Mouse (Mus musculus) gastrocnemius, postnatal 4 days (tissue): ENCODE data around the gene Pacsin2. TPM values are rescaled to one million over a fixed set of nuclear protein-coding genes. Genes with fewer than 3 reads are reported as not detected.

ENCODE experiments used
- DNase-seq, 2 experiments: peaks; one replicate each; pipeline ENCODE4 v3.0.0; 2021 to 2022; ENCODE audit warnings: low spot score in 2 of 2, mixed read lengths in 2 of 2
- total RNA-seq, 2 experiments: library from RNA; stranded (reverse); gene quantifications; 2 replicates each; pipeline ENCODE4 v1.2.3; 2021

The Pacsin2 gene
- total RNA-seq, 2 experiments from 2014 or later = 62.7 to 66.9 TPM

DNA sequence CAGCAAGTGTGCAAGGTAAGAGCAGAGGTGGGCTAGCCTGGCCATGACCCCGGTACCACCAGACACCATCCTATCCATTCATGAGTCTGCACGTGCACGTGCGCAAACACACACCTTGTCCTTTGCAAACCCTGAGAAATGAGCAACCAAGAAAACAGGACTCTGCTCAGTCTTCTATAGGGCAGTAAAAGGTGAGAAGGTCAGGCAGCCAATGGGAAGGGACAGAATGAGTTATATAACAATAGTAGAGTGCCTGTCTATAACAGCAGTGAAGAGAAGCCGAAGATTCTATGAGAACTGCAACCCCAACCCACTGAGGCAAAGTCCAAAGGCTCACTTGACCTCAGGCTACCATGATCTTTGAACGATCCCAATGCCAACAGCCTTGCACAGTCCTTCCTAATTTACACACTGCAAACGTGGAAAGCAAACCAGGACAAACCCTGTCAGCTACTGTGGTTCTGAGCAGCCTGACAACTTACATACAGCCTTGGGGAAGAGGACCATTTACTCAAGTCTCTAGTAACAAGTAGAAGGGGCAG is 12.1 kb downstream of the Pacsin2 start:
- DNase-seq = no peak

DNA sequence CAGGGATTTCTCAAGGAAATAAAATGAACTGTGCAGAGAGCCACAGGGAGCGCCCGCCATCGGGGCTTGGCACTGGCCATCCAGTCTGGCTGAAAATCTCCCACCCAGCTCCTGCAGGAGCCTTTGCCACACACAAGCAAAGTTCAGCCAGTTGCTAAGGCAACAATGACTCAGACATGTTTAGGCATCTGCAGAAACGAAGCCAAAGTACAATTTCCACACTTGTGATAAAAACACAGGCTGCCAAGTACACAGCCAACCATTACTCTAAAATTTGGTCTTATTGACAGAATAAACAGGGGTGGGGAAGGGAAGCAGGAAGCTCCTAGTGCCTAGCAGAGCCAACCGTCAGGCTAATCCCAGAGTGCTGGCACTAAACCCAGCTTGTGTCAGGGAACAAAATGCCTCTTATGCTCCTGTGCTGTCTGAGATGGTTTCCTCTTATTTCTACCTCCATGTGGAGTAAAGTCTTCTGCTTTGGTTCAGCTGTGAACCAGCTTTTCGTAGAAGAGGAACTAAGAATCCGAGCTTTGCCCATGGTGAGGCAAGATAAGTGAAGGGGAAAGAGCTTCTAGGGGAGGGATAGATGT is 12.7 kb downstream of the Pacsin2 start:
- DNase-seq = no peak

DNA sequence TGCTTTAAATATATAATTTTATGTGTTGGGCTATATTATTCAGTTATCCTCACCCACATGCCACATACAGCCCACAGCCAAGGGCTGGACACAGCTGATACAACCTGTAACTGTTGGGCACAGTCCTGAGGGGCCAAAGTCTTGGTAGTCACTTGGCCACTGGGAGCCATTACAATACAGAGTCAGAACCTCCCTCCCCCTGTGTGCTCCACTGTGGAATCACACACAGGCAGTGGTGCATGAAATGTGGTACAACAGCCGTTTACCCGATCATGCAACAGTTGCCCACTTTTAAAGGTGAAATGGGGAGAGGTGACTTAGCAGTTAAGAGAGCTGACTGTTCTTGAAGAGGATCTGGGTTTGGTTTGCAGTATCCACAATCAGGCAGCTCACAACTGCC is 14.4 kb downstream of the Pacsin2 start:
- no peak for DNase-seq

DNA sequence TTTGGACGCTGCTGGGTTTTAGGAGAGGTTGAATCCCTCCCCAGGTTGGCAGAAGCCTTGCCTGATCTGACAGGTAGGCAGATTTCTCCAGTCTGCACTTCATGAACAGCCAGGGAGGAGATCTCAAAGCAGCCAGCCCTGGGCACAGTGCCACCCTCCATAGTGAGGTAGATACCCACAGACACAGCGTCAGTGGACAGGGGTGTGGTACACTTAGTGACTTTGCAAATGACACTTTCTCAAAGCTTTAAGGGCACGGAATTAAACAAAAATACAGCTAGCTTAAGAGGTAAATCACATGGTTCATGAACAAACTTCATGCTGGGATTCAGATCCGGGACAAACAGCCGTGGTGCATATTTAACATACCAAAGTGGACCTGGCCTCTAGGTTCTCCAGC is 15.8 kb downstream of the Pacsin2 start:
- DNase-seq = no peak

DNA sequence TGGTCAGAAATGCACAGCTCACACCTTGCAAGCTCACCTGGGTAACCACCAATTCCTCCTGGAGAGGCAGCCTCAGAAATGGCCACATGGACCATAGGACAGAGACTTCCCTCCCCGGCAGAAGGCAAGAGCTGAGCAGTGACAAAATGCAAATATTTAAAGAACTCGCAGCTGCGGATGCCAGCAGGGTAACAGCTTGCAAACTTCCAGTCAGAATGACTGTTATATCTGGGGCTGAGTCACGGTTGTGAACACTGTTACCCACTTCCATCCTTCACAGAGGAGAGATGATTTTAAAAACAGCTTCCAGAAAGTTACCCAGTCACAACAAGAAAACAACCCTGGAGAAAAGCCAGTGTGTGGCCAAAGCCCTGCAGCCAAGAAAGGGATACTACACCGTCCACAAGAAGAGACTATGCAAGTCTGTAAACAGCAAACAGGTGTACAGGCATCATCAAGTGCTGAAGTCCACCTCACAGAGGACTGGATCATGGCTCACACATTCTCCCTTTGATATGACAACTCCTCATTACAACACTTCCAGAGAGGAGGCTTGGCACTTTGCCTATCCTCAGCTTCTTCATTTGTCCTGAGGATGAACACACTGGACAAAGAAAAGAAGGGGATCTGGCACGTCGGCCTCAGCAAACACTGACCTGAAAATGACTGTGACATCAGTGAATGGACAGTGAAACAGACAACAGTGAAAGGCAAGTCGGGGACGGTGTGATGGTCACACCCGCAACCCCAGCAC is 16.4 kb downstream of the Pacsin2 start:
- no peak for DNase-seq

DNA sequence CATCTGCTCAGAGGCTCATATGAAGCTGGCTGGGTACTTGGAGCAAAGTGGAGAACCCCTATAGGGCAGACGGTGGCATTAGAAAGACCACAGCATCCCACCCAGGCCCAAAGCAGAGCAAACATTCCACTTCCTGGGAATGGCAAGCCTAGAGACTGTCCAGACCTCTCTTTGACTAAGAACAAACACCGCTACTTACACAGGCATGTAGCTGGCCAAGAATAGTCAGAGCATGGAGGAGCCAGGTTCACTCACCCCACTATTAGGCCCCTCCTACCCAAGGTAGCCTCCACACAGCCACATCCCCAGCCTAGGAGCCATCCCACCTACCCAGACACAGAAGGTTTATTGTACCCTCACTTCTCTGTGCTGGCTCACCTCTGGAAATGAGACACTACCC is 18.5 kb downstream of the Pacsin2 start:
- no peak for DNase-seq

DNA sequence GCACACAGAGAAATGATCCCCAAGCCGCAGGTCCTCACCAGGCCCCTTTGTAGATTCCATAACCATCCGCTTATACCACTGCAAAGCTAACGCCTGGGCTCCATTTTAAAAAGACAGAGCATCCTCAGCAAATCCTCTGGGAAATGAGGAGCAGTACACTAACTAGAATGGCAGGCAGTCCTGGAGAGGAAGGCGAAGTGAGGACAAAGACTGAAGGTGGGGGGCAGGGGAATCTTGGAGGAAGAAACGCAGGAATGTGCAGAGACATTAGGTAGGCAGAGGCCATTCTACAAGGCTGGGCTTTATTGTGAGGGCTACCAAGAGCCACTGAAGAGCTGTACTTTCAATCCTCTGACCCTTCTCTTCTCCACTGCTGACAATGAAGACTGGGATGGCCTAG is 19.0 kb downstream of the Pacsin2 start:
- no peak for DNase-seq

DNA sequence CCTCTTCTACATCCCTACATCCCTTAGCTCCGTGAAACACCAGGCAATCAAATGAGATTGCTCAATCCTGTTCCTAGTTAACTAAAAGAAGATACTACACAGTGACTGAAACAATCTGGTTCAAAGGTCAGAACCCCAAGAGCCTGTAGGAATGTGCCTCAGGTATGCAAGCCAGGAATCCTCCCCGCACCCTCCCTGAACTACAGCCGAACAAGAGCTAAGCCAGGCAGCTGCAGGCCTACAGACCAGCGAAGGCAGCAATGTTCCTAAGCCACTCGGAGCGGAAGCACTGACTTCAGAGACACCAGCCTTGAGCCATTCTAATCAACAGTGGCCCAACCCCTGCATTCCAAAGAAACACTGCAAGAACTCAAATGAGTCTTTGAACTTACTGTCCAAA is 20.0 kb downstream of the Pacsin2 start:
- no peak for DNase-seq

DNA sequence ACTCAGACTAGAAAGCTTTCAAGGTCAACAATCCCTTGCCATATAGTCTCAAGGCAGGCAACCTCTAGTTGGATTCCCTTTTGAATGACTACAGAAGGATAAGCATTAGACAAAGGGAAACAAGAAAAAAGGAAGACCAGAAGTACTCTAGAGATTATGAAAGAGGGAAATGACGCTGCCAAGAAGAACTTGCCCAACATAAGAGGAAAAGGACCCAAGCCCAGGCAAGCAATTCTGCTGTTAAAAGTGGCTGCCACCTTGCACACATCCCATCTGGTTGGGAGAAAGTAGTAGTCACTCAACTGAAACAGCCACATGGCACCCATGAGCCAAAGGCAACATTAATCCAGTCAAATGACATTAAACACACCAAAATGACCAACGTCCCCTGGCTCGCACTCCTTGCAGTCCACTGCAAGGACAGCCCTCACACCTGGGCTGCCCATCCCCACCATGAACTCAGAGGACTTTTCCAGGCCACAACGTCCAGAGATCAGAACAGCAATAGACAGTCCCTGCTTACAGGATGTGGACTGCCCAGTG is 21.8 kb downstream of the Pacsin2 start:
- no peak for DNase-seq

DNA sequence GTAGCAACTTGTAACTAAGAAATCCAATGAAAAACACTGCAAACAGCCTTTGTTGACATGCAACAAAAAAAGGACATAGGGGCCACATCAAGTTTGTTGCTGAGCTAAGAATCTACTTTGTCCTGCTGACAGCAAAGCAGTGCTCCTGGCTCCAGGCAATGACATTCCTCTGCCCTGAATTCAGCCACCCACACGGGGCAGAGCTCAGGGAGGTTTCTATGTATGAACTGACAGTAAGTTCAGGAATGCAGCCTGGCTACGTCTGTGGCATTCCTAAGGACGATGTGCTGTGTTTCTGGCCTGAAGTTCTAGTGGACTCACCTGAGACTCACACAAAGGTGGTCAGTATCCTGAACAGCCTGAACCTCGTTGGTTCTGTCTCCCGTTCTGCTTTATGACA is 23.7 kb downstream of the Pacsin2 start:
- no peak for DNase-seq

DNA sequence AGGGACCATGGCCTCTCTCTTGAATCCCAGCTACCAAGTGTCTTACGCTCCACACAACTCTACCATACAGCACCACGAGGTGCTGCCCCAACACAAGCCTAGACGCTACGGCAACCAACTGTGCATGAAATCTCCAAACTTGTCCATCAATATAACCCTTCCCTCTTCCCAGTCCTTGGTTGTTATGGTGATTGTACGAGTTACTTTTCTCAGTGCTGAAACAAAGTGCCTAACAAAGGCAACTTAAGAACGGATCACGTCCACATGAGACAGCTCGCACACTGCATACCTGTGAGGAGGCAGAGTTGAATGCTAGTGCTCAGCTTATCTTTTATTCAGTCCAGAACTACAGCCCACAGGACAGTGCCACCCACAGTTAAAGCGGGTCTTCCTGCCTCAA is 27.9 kb downstream of the Pacsin2 start:
- DNase-seq = no peak

DNA sequence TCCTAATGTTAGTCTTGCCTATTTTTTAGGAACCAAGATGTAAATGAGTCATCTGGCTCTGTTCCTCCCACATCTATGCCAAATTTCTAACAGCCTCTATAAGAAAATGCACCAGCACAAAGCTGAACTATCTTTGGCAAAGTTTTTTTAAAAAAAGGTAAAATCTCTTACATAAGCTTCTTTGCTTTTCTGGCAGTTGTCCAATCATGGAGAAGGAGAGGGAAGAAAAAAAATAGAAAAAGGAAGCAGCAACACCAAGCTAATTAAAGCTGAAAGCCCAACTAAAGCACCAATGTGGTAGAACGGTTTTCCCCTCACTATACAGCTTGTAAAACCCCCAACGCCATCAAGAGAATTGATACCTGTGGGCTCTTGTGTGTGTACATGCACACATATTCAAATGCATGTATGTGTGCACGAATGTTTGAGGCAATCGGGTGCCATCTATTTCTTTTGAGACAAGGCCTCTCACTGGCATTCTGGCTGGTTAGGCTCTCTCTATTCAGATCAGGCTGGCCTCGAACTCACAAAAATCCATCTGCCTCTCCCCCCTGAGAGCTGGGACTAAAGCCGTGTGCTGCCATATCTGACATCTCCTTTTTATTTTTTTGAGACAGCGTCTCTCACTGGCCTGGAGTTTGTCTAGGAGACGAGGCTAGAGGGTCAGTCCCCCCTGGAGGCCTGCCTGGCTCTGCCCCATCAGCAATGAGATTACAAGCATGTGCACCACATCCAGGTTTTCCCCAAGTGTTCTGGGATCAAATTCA is 28.9 kb downstream of the Pacsin2 start:
- DNase-seq = no peak

DNA sequence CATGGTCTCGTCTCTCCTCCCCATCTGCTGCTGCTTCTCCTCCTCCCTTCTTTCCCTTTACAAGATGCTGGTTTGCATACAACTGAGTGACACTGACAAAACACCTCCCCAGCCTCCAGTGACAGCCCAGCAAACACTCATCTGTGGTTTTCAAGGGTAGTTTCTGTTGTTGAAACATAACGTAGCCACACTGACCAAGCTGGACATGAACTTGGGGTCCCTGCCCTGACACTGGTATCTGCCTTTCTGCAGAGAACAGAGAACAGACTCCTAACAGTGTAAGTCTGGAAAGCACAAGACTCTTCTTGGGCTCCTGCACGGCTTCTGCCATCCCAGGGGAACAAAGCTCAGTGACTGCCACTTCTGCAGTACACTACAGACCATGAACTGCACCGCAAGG is 29.7 kb downstream of the Pacsin2 start:
- no peak for DNase-seq

DNA sequence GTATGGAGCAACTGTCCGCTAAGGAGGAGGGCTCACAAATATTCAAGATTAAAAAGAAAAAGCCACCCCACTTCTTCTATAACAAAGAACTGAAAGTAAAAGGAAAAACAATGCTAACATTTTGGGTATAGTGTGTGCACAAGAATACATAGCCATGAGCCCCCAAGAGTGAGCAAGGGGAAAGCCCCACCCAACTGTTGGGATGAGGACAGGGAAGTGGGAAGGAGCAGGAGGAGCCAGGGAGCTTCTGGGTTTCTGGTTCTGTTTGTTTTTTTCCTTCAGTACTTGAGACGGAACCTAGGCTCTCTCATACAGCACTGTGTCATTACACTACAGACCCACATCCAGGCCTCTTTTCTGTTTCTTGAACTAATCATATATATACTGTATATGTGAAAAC is 31.1 kb downstream of the Pacsin2 start:
- no peak for DNase-seq

DNA sequence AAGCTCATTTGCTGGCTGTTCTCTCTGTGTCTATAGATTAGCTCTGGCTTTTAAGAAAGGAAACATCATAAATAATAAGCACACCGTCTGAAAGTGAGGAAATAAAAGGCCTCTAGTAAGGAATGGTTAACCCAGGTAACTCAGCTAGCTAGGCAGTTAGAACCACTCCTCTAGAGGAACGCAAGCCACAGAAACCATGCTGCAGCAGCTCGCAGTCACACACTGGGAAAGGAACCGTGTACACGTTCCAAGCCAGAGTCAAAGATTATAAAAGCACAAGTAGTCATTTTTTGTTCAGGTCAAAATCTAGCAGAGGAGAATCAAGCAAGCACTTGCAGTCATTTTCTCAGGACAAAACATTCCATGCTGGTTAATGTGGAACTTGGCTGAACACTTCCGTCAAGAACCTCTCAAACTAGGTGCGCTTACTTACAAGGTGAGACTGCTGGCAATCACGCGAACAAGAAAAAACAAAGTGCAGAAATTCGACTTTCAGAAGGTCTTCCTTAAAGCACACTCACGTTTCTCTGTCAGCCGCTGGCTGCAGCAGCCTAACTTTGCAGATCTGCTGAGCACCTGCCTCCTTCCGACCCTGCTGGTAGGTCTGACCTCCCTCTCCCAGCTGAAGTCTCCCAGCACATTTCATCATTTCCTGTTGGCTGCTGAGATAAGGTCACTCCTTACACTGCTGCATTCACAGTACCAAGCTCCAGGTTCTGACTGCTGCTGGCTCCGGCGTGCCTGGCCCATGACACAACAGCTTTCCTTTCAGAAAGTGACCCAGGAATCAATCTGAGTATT is 32.0 kb downstream of the Pacsin2 start:
- no peak for DNase-seq

DNA sequence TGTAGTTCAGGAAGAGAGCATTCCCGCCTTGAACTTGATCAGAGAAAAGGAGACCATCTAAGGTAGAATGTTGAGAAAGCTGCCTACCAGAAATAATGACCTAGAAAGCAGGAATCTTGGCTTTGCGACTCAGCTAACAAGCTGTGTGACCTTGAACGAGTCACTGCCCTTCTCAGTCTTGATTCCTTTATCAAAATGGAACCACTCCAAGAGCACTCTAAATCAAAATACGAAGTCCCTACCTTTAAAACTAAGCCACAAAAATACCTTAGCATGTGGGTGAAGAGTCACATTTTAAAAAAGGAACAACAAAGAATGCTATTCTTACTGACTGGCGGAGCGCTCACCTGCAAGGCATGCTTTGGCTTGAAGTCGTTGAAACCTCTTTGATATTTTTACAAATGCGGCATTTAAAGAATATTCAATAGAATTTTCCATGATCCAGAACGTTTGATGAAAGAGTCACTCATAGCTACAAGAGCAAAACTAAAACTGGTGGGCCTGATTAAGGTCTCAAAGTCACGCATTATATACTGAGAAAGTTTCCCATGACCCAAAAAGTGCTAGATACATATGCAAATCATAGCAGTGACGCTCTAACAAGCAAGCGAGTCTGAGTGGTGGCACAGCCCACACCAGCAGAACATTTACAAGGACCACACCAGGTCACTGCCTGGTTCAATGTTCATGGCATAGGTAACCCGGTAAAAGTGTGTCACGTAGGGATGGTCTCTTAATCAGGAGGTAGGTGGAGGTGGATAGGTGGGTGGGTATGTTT is 33.2 kb downstream of the Pacsin2 start:
- DNase-seq = no peak

DNA sequence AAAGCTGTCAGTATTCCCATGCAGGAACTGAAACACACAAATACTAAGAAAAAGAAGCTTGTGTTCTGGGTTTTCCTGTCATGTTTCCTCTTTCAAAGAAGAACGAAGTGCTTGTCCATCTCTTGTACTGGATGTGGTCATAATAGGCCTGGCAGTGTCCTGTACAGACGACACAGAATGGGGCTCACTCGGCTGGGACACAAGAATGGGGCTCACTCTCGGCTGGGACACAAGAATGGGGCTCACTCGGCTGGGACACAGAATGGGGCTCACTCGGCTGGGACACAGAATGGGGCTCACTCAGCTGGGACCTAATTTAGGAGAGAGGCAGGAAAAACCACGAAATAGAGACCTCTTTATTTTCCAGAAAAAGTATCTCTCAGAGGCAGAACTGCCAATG is 34.0 kb downstream of the Pacsin2 start:
- no peak for DNase-seq

DNA sequence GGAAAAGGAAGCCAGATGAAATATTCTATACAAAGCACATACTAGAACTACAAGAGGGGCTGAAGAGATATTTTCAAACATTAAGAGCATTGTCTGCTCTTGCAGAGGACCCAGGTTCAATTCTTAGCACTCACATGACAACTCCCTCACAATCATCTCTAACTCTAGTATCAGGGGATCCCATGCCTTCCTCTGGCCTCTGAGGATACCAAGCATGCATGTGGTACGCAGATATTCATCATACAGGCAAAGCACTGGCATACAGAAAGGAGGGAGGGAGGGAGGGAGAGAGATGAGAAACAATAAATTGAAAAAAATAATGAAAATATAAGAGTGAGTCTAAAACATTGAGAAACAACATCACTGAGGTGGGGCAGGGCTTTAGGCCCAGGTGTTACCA is 35.8 kb downstream of the Pacsin2 start:
- no peak for DNase-seq

DNA sequence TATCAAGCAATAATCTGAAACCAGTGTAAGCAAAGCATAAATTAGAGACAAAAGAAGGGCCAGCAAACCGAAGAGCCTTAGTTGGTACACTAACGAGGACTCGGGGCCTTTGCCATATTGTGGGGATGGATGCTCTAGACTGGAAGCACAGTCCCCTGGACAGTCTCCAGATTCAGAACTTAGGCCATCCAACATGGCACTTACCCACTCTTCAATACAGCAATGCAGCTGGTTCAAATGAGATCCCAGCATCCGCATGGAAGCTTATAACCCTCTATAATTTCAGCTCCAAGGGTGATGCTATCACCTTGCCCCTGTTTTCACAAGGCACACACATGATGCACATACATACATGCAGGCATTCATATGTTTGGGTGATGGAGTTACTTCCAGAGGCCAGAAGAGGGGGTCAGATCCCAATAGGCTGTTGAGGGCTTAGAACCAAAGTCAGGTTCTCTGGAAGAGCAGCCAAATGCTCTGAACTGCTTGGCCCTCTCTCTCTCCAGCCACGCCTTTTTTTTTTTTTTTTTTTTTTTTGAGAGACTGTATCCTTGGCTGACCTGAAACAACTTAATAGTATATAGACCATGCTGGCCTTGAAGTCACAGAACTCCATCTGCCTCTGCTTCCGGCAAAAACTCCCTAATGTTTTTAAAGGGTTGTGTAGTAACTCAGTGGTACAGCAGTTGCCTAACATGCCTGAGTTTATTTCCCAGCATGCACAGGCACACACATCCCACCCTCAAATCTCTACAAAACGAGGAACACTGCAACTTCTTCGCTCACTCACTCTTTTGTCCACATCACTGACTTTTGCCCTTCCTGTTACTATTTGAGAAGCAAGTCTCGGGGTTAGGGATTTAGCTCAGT is 36.9 kb downstream of the Pacsin2 start:
- no peak for DNase-seq
